Mouse (Mus musculus) adrenal gland, postnatal 25 days (tissue): ENCODE measurements around the gene Npepl1. TPM values are rescaled to one million over a fixed set of nuclear protein-coding genes. Genes with fewer than 3 reads are reported as not detected.

ENCODE experiments used
- DNase-seq: peaks from one replicate; pipeline ENCODE4 v3.0.0; 2021; ENCODE audit warnings: mixed read lengths
- total RNA-seq: library from RNA; stranded (reverse); gene quantifications from 2 replicates; pipeline ENCODE4 v1.2.3, GENCODE M21; 2021

The Npepl1 gene
- total RNA-seq, 1 experiment from 2014 or later: 71.0 TPM

- DNase-seq: no peak
These were observed 817 bp downstream of the Npepl1 start for GRCm38 (mm10) chr2:174110783-174111549.

DNA sequence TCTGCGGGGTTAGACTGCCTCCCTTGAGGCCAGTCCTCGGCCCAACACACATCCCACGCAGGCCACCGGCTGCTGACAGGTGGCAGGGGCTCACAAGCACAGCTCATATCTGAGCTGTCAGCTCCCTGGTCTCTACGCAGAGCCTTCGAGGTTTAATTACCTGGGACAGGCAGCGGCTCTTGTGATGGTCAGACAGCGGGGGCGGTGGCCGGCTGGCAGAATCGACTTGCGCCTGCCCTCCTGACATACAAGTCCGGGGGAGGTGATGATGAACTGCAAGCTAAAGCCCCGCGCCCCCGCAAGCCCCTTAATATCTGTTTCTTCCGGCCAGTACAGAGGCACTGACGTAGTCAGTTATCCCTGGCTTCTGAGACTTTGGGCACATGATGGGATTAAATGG is 2.8 kb downstream of the Npepl1 start:
- no peak for DNase-seq

GRCm38 (mm10) chr2:174114148-174114864 is 4.2 kb downstream of the Npepl1 start:
- DNase-seq: peak; percentile 39

GRCm38 (mm10) chr2:174116929-174117328 is 6.8 kb downstream of the Npepl1 start:
- no peak for DNase-seq

DNA sequence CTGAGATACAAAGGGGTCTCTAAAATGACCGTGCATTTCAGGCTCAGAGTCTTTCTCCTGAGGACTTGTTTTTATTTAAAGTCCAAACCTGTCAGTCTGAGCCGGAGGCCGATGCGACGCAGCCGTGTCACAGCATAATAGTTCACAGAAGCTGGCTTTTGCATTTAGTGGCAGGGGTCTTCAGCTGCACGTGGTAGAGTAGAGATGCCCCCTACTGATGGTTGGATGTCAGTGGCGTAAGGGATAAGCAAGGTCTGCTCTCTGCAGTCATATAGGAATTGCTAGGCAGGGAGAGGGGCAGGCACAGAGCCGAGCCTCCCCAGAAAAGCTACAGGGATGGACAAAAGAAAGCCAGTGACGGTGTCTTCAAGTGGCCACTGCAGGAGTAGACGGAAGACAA is 8.0 kb downstream of the Npepl1 start:
- no peak for DNase-seq

DNA sequence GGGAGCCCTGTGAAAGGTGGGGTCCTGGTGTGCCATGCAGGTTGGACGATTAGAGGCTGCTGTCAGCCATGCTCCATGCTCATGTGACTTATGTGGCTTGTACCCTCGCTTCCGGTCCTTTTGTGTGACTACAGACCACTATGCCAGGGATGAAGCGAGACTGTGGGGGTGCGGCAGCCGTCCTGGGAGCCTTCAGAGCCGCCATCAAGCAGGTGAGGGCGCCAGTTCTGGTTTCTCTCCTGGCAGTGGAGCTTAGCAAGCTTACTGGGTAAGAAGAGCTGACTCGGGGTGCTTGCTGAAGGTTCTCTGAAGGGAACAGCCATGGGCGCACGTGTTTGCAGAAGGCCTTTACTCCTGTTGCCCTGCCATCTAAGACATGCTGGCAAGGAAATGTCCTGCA is 9.1 kb downstream of the Npepl1 start:
- no peak for DNase-seq

GRCm38 (mm10) chr2:174120631-174121030 is 10.5 kb downstream of the Npepl1 start:
- DNase-seq: no peak

DNA sequence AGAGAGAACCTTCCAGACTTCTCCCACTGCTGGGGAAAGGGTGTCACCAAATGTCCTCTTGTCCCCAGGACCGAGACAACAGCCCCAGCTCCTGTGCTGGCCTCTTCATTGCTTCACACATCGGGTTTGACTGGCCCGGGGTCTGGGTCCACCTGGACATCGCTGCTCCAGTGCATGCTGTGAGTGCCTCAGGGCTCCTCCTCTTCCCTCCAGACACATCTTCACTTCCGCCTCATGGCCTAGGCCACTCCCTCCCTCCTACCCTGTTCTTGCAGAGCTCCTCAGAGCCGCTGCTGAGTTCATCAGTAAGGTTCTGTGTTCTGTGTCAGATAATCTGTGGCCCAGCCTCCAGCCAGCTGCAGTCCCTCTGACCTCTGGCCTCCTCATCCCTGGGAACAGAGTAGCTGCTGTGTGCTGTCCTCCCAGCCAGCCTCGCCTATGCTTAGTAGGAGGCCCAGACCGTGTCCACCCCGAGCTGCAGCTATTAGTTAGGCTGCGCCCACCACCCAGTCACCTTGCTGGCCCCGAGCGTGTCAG is 11.3 kb downstream of the Npepl1 start:
- DNase-seq: no peak

DNA sequence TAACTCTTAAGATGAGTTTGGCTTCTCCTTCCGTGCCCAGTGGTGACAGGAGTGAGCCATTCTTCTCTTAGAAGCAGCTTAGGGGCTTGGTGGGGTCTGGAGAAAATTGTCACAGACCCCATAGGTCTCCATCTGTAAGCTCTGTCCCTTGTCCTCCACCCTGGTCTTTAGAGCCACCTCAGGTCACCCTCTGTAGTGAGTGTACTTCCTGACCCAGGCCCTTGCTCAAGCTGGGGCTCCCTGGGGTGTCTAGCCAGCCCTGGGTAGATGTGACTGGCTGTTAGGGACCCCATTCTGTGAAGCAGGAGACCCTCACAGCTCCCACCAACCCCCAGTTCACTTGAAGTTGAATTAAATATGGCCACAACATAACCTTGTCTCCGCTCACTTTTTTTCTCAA is 12.2 kb downstream of the Npepl1 start:
- DNase-seq: no peak

- no peak for DNase-seq
These were observed 13.6 kb downstream of the Npepl1 start for GRCm38 (mm10) chr2:174123731-174124130.

DNA sequence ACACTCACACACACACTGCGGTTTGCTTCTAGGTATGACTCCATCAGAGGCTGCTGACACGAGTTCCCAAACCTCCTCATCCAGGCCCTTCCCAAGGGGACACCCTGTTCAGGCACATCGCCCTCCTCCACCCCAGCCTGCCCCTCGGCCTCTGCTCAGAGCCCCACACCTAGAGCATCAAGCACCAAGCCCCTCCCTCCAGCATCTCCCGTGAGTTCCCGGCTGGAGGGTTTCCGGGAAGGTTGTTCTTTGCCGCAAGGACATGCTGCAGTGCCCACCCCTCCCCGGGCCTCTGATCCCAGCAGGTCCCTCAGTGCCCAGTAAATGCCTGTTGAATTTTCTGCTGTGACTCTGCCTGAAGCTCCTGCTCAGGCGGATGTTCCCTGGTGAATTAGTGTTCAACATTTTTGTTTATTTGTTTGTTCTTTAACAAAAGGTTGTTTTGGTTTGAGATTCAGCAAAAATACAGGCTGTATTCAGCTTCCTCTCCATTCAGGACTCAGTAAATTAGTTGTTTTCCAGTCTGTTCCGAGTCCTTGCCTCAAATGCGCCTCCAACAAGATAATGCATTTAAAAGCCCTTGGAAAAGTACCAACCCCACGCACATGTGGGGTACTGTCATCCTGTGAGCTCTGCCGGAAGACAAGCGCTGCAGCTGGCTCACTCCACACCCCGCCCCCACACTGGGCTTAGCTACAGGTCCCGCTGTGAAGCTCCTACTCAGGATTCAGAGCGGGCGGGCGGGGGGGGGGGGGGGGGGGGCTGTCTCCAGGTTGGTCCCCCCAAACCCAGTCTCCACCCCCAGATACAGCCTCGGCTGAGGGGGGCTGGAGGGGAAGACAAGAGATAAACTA is 16.6 kb downstream of the Npepl1 start:
- DNase-seq: peak; percentile 58

- DNase-seq: no peak
These were observed 17.2 kb downstream of the Npepl1 start for GRCm38 (mm10) chr2:174127376-174127713.

- no peak for DNase-seq
These were observed 18.8 kb downstream of the Npepl1 start for GRCm38 (mm10) chr2:174128926-174129325.

DNA sequence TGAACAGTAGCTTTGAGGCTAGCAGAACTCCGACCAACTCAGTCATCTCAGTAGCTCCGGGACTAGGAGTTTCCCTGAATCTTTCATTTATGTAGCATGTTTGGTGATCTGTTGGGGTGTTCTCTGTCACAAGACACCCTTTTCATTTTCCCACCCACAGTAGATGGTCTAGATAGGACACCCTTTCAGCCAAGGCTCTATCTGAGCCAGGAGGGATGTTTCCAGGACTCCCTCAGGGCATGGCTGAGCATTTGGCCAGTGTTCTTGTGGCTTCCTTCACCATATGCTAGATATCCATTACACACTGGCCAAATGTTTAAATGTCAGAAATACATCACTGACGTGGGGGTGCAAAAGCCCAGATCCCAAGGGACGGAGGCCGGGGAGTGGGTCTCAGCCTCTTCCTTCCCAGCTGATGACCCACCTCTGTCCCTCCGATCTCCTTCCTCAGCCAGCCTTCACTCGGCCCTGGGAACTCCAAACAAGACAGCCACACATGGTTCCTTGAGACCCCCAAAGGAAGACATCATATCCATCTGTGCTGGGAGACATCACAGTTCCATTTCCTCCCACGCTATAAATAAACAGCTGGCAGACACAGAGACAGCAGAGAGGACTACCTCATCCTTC is 20.4 kb downstream of the Npepl1 start:
- no peak for DNase-seq

GRCm38 (mm10) chr2:174132413-174132969 is 22.3 kb downstream of the Npepl1 start:
- no peak for DNase-seq

DNA sequence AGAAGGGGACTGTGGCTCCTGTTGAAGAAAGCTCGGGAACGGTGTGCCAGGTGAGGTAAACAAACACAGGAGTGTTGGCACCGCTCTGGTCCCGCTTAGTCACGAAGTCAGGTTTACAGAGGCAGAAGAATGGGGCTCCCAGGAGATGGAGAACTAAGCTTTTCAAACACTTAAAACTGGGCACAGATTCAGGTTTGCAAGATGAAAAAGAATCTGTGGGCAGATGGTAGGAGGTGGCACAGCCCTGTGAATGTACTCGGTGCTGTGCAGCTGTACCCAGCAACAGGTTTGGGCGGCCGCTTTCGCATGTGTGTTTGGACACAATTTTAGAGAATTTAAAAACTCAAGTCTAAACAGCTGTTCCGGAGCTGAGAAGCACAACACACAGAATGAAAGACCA is 48.9 kb downstream of the Npepl1 start:
- DNase-seq: no peak

DNA sequence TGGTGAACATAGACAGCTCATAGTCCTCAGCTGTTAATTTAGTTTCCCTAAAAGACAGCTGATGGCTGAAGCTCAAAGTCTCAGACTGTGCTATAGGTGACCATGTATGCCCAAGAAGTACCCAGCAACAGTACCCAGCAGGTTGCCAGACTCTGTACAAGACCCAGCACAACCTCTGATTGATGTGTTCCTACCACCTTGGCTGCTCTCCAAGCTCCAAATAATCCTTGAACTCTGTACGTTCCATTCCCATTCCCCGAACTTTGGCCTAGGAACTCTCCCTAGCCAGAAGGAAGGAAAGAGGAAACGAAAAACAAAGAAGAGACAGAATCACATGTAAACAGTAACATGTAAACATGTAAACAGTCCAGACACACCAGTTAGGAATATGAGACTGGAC is 50.3 kb downstream of the Npepl1 start:
- no peak for DNase-seq
